Mouse (Mus musculus) frontal cortex, postnatal 25 days (tissue): Measurements from ENCODE around the gene Ppm1h.
A peak's percentile ranks its signal among the peaks of the same experiment; 100 is the strongest.

ENCODE experiments used
- DNase-seq, 2 experiments: peaks; one replicate each; pipeline ENCODE4 v3.0.0; 2022; ENCODE audit warnings: low spot score in 2 of 2

Ppm1h gene

GRCm38 (mm10) chr10:122704901-122705300 lies 26.3 kb downstream of the Ppm1h start:
- DNase-seq: no peak

GRCm38 (mm10) chr10:122705457-122705856 lies 26.9 kb downstream of the Ppm1h start:
- DNase-seq: no peak

- DNase-seq: no peak
Observed at GRCm38 (mm10) chr10:122711381-122711811, 32.8 kb downstream of the Ppm1h start.

GRCm38 (mm10) chr10:122712307-122712706 lies 33.7 kb downstream of the Ppm1h start:
- no peak for DNase-seq

- no peak for DNase-seq
Observed at GRCm38 (mm10) chr10:122715856-122716255, 37.3 kb downstream of the Ppm1h start.

GRCm38 (mm10) chr10:122716286-122716685 lies 37.7 kb downstream of the Ppm1h start:
- no peak for DNase-seq

- no peak for DNase-seq
Observed at GRCm38 (mm10) chr10:122716739-122717474, 38.3 kb downstream of the Ppm1h start.

- peak in 1 of 2 experiments; percentile 39 for DNase-seq
Observed at GRCm38 (mm10) chr10:122717754-122718415, 39.3 kb downstream of the Ppm1h start.

GRCm38 (mm10) chr10:122718951-122719350 lies 40.4 kb downstream of the Ppm1h start:
- DNase-seq: no peak

- DNase-seq: no peak
Observed at GRCm38 (mm10) chr10:122722111-122722510, 43.5 kb downstream of the Ppm1h start.

- no peak for DNase-seq
Observed at GRCm38 (mm10) chr10:122724692-122725091, 46.1 kb downstream of the Ppm1h start.

- no peak for DNase-seq
Observed at GRCm38 (mm10) chr10:122727228-122727627, 48.7 kb downstream of the Ppm1h start.

- no peak for DNase-seq
Observed at GRCm38 (mm10) chr10:122728172-122728571, 49.6 kb downstream of the Ppm1h start.

- no peak for DNase-seq
Observed at GRCm38 (mm10) chr10:122732146-122732545, 53.6 kb downstream of the Ppm1h start.

GRCm38 (mm10) chr10:122734521-122734920 lies 56.0 kb downstream of the Ppm1h start:
- DNase-seq: no peak

GRCm38 (mm10) chr10:122735284-122735784 lies 56.8 kb downstream of the Ppm1h start:
- no peak for DNase-seq

- no peak for DNase-seq
Observed at GRCm38 (mm10) chr10:122736835-122737234, 58.3 kb downstream of the Ppm1h start.

- DNase-seq: peak in 1 of 2 experiments; percentile 23
Observed at GRCm38 (mm10) chr10:122738526-122738925, 60.0 kb downstream of the Ppm1h start.

GRCm38 (mm10) chr10:122739037-122739436 lies 60.5 kb downstream of the Ppm1h start:
- DNase-seq: no peak

- no peak for DNase-seq
Observed at GRCm38 (mm10) chr10:122740117-122740516, 61.6 kb downstream of the Ppm1h start.

- DNase-seq: no peak
Observed at GRCm38 (mm10) chr10:122741191-122741590, 62.6 kb downstream of the Ppm1h start.

GRCm38 (mm10) chr10:122742136-122742535 lies 63.6 kb downstream of the Ppm1h start:
- DNase-seq: no peak

- DNase-seq: no peak
Observed at GRCm38 (mm10) chr10:122743361-122743760, 64.8 kb downstream of the Ppm1h start.
